ENCODE assay signal across 19 mouse cellular contexts in the genomic region with DNA sequence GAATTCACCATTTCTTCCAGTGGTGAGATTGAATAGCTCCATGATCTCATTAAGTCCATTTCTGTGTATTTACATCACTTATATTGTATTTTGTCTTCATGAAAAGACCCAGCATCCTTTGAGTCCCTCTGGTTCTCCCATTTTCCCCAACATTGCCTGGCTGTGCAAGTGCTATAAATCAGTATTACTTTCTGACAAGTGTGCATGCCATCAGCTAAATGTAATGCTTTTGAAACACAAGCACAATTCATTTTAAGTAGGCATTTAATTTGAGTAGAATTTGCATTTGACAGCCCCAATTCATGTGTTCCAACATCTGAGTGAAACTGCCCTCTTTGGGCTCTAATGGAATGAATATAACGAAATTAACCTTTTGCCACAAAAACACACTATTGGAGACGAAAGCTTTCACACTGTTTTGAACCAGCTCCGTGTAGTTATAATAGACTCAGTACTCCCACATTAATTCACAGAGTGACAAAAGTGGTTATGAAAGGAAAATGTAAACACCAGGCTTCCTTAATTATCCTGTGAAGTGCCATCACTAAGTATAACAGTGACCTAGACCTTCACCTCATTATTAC.
DNase-seq lines count a peak whose midpoint lies in the region; ATAC-seq lines count a peak whose summit lies in the region.
"Had no signal": no experiment of that assay in that cellular context is flagged by ENCODE, and none has a peak within 500 bp of the region (broad histone marks: within the 10 kb centered on the region; RNA-seq: fewer than 3 reads in every experiment).

No protein-coding gene starts in this region.

- H3K4me1 ChIP-seq in hindbrain, embryonic 12.5 days: no peaks in the 10 kb centered on the region
- H3K4me1 ChIP-seq in hindbrain, embryonic 14.5 days (replicated peaks; ENCODE audit: control insufficient read depth, insufficient read depth, low read length): no peaks in the 10 kb centered on the region
- peaks cover 3% of the 10 kb centered on the region; the same call in 1 of the 2 replicates for H3K4me1 ChIP-seq in forebrain, embryonic 13.5 days
- H3K4me1 ChIP-seq: embryonic facial prominence, embryonic 13.5 days; heart, embryonic 15.5 days had no signal

- ATAC-seq in hindbrain, embryonic 12.5 days (ENCODE audit: low FRiP score): peak; percentile 35; the same call in 1 of the 2 replicates
- ATAC-seq in hindbrain, embryonic 14.5 days (ENCODE audit: low FRiP score): no peak
- ATAC-seq in forebrain, embryonic 13.5 days: peak; percentile 66
- ATAC-seq: hindbrain, embryonic 16.5 days had no signal

- H3K36me3 ChIP-seq in hindbrain, embryonic 12.5 days: no peaks in the 10 kb centered on the region
- no peaks in the 10 kb centered on the region for H3K36me3 ChIP-seq in hindbrain, embryonic 14.5 days (replicated peaks; ENCODE audit: control insufficient read depth, insufficient read depth)
- H3K36me3 ChIP-seq in forebrain, embryonic 13.5 days (ENCODE audit: poor library complexity, severe bottlenecking): no peaks in the 10 kb centered on the region
- H3K36me3 ChIP-seq: embryonic facial prominence, embryonic 13.5 days; heart, embryonic 15.5 days had no signal

- H3K9ac ChIP-seq in hindbrain, embryonic 12.5 days: no peak overlapping the region
- no peak overlapping the region for H3K9ac ChIP-seq in hindbrain, embryonic 14.5 days
- no peak overlapping the region for H3K9ac ChIP-seq in forebrain, embryonic 13.5 days
- H3K9ac ChIP-seq: embryonic facial prominence, embryonic 13.5 days; heart, embryonic 15.5 days had no signal

- 40% methylated on average over 3 of the region's 3 CpGs for WGBS in hindbrain, embryonic 12.5 days
- 33% methylated on average over 3 of the region's 3 CpGs for WGBS in hindbrain, embryonic 14.5 days
- 14% methylated on average over 3 of the region's 3 CpGs for WGBS in forebrain, embryonic 13.5 days

- 0 out of 2 replicates have a peak, but pooled peaks cover under 1% of the 10 kb centered on the region for H3K9me3 ChIP-seq in hindbrain, embryonic 12.5 days (replicated peaks)
- H3K9me3 ChIP-seq in hindbrain, embryonic 14.5 days (ENCODE audit: control insufficient read depth, low read length): no peaks in the 10 kb centered on the region
- H3K9me3 ChIP-seq in forebrain, embryonic 13.5 days (replicated peaks): no peaks in the 10 kb centered on the region
- H3K9me3 ChIP-seq: embryonic facial prominence, embryonic 13.5 days; heart, embryonic 15.5 days had no signal

- H3K4me3 ChIP-seq in hindbrain, embryonic 12.5 days: no peak overlapping the region
- no peak overlapping the region for H3K4me3 ChIP-seq in hindbrain, embryonic 14.5 days (replicated peaks; ENCODE audit: low read length)
- no peak overlapping the region for H3K4me3 ChIP-seq in forebrain, embryonic 13.5 days
- H3K4me3 ChIP-seq: embryonic facial prominence, embryonic 13.5 days; heart, adult 2 months; heart, embryonic 15.5 days had no signal

- H3K27ac ChIP-seq in hindbrain, embryonic 12.5 days: no peak overlapping the region
- no peak overlapping the region for H3K27ac ChIP-seq in hindbrain, embryonic 14.5 days
- no peak overlapping the region for H3K27ac ChIP-seq in forebrain, embryonic 13.5 days
- H3K27ac ChIP-seq: embryonic facial prominence, embryonic 13.5 days; heart, adult 2 months; heart, embryonic 15.5 days had no signal

- no peaks in the 10 kb centered on the region for H3K27me3 ChIP-seq in hindbrain, embryonic 12.5 days
- H3K27me3 ChIP-seq in hindbrain, embryonic 14.5 days (ENCODE audit: control insufficient read depth, insufficient read depth, low read length): no peaks in the 10 kb centered on the region
- peaks cover 6% of the 10 kb centered on the region; the same call in 1 of the 2 replicates for H3K27me3 ChIP-seq in forebrain, embryonic 13.5 days
- H3K27me3 ChIP-seq: embryonic facial prominence, embryonic 13.5 days; heart, embryonic 15.5 days had no signal

- H3K4me2 ChIP-seq in hindbrain, embryonic 12.5 days (replicated peaks): no peak overlapping the region
- H3K4me2 ChIP-seq in hindbrain, embryonic 14.5 days (replicated peaks): no peak overlapping the region
- H3K4me2 ChIP-seq in forebrain, embryonic 13.5 days: no peak overlapping the region
- H3K4me2 ChIP-seq: embryonic facial prominence, embryonic 13.5 days; heart, embryonic 11.5 days; heart, embryonic 15.5 days had no signal

- peak; percentile 6 for DNase-seq in embryo, embryonic 11 days
- no peak for DNase-seq in embryo, embryonic 9.5 days (ENCODE audit: extremely low spot score)
- no peak for DNase-seq in hindbrain, embryonic 14.5 days (ENCODE audit: low spot score)
- DNase-seq in mesoderm, embryonic 11.5 days (ENCODE audit: low read depth, low spot score): peak; percentile 30
- DNase-seq in urinary bladder, postnatal 10 days (ENCODE audit: low spot score): no peak
- DNase-seq: adrenal gland, postnatal 10 days; cerebellum, adult 18-20 months; cerebellum, adult 9-11 months; cerebellum, postnatal 36 days; gastrocnemius, postnatal 14 days; heart, adult 2 months; heart, postnatal 14 days; kidney, adult 11 months had no signal

Comparison
In these comparisons a context has a peak if more than half of its experiments do, and no peak if none do; other contexts are left out.
1. DNase-seq: peak in embryo, embryonic 11 days (single experiment) and mesoderm, embryonic 11.5 days (single experiment); none in embryo, embryonic 9.5 days (single experiment), hindbrain, embryonic 14.5 days (single experiment) and urinary bladder, postnatal 10 days (single experiment).